Mouse (Mus musculus) cerebellum, adult 11-12 months (tissue): ENCODE results near the gene Gm8947.

Experiments used
- DNase-seq: peaks from one replicate; pipeline ENCODE4 v3.0.0; 2022

Gene Gm8947

GRCm38 (mm10) chr1:151228320-151228989, 36.3 kb downstream of the Gm8947 start:
- no peak for DNase-seq

- DNase-seq: no peak
These were observed 40.2 kb downstream of the Gm8947 start for GRCm38 (mm10) chr1:151232346-151232745.

- DNase-seq: no peak
These were observed 41.6 kb downstream of the Gm8947 start for GRCm38 (mm10) chr1:151233756-151234155.

GRCm38 (mm10) chr1:151235574-151235973, 43.4 kb downstream of the Gm8947 start:
- no peak for DNase-seq

GRCm38 (mm10) chr1:151236141-151236930, 44.2 kb downstream of the Gm8947 start:
- no peak for DNase-seq

- DNase-seq: no peak
These were observed 45.6 kb downstream of the Gm8947 start for GRCm38 (mm10) chr1:151237780-151238179.

GRCm38 (mm10) chr1:151243332-151243731, 51.2 kb downstream of the Gm8947 start:
- DNase-seq: no peak
